Mouse (Mus musculus): ENCODE measurements around the gene Celf2. TPM values are rescaled to one million over a fixed set of nuclear protein-coding genes. Genes with fewer than 3 reads are reported as not detected.

Celf2 gene
- polyA plus RNA-seq, 1 experiment from 2014 or later, result 60.7 TPM

- no peak for ATAC-seq (ENCODE audit: insufficient number of reproducible peaks, low FRiP score, low TSS enrichment, low read depth)
- H3K36me3 ChIP-seq, result no peaks in the 10 kb centered on the region
- H3K9me3 ChIP-seq, result no peaks in the 10 kb centered on the region
- WGBS, result 94% methylated on average over 1 of the region's 1 CpGs
- H3K9ac ChIP-seq, result no peak overlapping the region
- no peaks in the 10 kb centered on the region for H3K4me1 ChIP-seq
- H3K27me3 ChIP-seq, result no peaks in the 10 kb centered on the region
- no peak overlapping the region for H3K27ac ChIP-seq
- no peak overlapping the region for H3K4me2 ChIP-seq
- no peak overlapping the region for H3K4me3 ChIP-seq
These were observed 131.5 kb downstream of the Celf2 start for GRCm38 (mm10) chr2:7377878-7378277.

- no peak for ATAC-seq (ENCODE audit: insufficient number of reproducible peaks, low FRiP score, low TSS enrichment, low read depth)
- Histone ChIP-seq H3K27ac (no peak overlapping the region), H3K9ac (no peak overlapping the region), H3K36me3 (no peaks in the 10 kb centered on the region), H3K4me2 (no peak overlapping the region), H3K27me3 (no peaks in the 10 kb centered on the region), H3K9me3 (no peaks in the 10 kb centered on the region), H3K4me1 (no peaks in the 10 kb centered on the region), H3K4me3 (no peak overlapping the region)
- WGBS, result 76% methylated on average over 4 of the region's 4 CpGs
These were observed 141.6 kb downstream of the Celf2 start for GRCm38 (mm10) chr2:7367738-7368137.

- H3K9ac ChIP-seq, result no peak overlapping the region
- no peaks in the 10 kb centered on the region for H3K36me3 ChIP-seq
- H3K4me2 ChIP-seq, result no peak overlapping the region
- H3K9me3 ChIP-seq, result no peaks in the 10 kb centered on the region
- H3K4me3 ChIP-seq, result no peak overlapping the region
- H3K27ac ChIP-seq, result no peak overlapping the region
- ATAC-seq (ENCODE audit: insufficient number of reproducible peaks, low FRiP score, low TSS enrichment, low read depth), result no peak
- 65% methylated on average over 5 of the region's 5 CpGs for WGBS
- H3K4me1 ChIP-seq, result no peaks in the 10 kb centered on the region
- no peaks in the 10 kb centered on the region for H3K27me3 ChIP-seq
These were observed 149.8 kb downstream of the Celf2 start for GRCm38 (mm10) chr2:7359557-7359956.

- H3K4me3 ChIP-seq, result no peak overlapping the region
- no peaks in the 10 kb centered on the region for H3K9me3 ChIP-seq
- no peak overlapping the region for H3K9ac ChIP-seq
- H3K4me1 ChIP-seq, result no peaks in the 10 kb centered on the region
- H3K27me3 ChIP-seq, result no peaks in the 10 kb centered on the region
- no peak for ATAC-seq (ENCODE audit: insufficient number of reproducible peaks, low FRiP score, low TSS enrichment, low read depth)
- H3K4me2 ChIP-seq, result no peak overlapping the region
- WGBS, result 91% methylated on average over 3 of the region's 3 CpGs
- H3K27ac ChIP-seq, result no peak overlapping the region
- no peaks in the 10 kb centered on the region for H3K36me3 ChIP-seq
These were observed 150.5 kb downstream of the Celf2 start for GRCm38 (mm10) chr2:7358816-7359215.

- no peak overlapping the region for H3K4me2 ChIP-seq
- no peak overlapping the region for H3K9ac ChIP-seq
- ATAC-seq (ENCODE audit: insufficient number of reproducible peaks, low FRiP score, low TSS enrichment, low read depth), result no peak
- 71% methylated on average over 5 of the region's 5 CpGs for WGBS
- no peaks in the 10 kb centered on the region for H3K4me1 ChIP-seq
- no peaks in the 10 kb centered on the region for H3K9me3 ChIP-seq
- H3K4me3 ChIP-seq, result no peak overlapping the region
- no peaks in the 10 kb centered on the region for H3K27me3 ChIP-seq
- no peaks in the 10 kb centered on the region for H3K36me3 ChIP-seq
- H3K27ac ChIP-seq, result no peak overlapping the region
These were observed 158.1 kb downstream of the Celf2 start for GRCm38 (mm10) chr2:7351234-7351633.

- H3K27ac ChIP-seq, result no peak overlapping the region
- ATAC-seq (ENCODE audit: insufficient number of reproducible peaks, low FRiP score, low TSS enrichment, low read depth), result no peak
- no peak overlapping the region for H3K4me2 ChIP-seq
- no peak overlapping the region for H3K4me3 ChIP-seq
- no peaks in the 10 kb centered on the region for H3K27me3 ChIP-seq
- no peaks in the 10 kb centered on the region for H3K9me3 ChIP-seq
- WGBS, result 58% methylated on average over 4 of the region's 4 CpGs
- no peaks in the 10 kb centered on the region for H3K36me3 ChIP-seq
- no peaks in the 10 kb centered on the region for H3K4me1 ChIP-seq
- no peak overlapping the region for H3K9ac ChIP-seq
These were observed 162.5 kb downstream of the Celf2 start for GRCm38 (mm10) chr2:7346703-7347461.

- Histone ChIP-seq H3K27me3 (no peaks in the 10 kb centered on the region), H3K9ac (no peak overlapping the region), H3K4me1 (no peaks in the 10 kb centered on the region), H3K4me2 (no peak overlapping the region), H3K9me3 (no peaks in the 10 kb centered on the region), H3K36me3 (no peaks in the 10 kb centered on the region), H3K4me3 (no peak overlapping the region), H3K27ac (no peak overlapping the region)
- WGBS, result 83% methylated on average over 2 of the region's 2 CpGs
- no peak for ATAC-seq (ENCODE audit: insufficient number of reproducible peaks, low FRiP score, low TSS enrichment, low read depth)
These were observed 164.4 kb downstream of the Celf2 start for GRCm38 (mm10) chr2:7344951-7345350.

GRCm38 (mm10) chr2:7342911-7343478 is 166.4 kb downstream of the Celf2 start:
- ATAC-seq (ENCODE audit: insufficient number of reproducible peaks, low FRiP score, low TSS enrichment, low read depth), result no peak
- Histone ChIP-seq H3K4me1 (no peaks in the 10 kb centered on the region), H3K4me3 (no peak overlapping the region), H3K9me3 (no peaks in the 10 kb centered on the region), H3K36me3 (no peaks in the 10 kb centered on the region), H3K9ac (no peak overlapping the region), H3K27me3 (no peaks in the 10 kb centered on the region), H3K27ac (no peak overlapping the region), H3K4me2 (no peak overlapping the region)
- WGBS, result 64% methylated on average over 8 of the region's 8 CpGs

GRCm38 (mm10) chr2:7334846-7335245 is 174.5 kb downstream of the Celf2 start:
- no peak overlapping the region for H3K9ac ChIP-seq
- H3K27me3 ChIP-seq, result no peaks in the 10 kb centered on the region
- no peak overlapping the region for H3K27ac ChIP-seq
- H3K4me2 ChIP-seq, result no peak overlapping the region
- 50% methylated on average over 2 of the region's 2 CpGs for WGBS
- H3K9me3 ChIP-seq, result no peaks in the 10 kb centered on the region
- H3K4me3 ChIP-seq, result no peak overlapping the region
- ATAC-seq (ENCODE audit: insufficient number of reproducible peaks, low FRiP score, low TSS enrichment, low read depth), result no peak
- H3K4me1 ChIP-seq, result no peaks in the 10 kb centered on the region
- no peaks in the 10 kb centered on the region for H3K36me3 ChIP-seq

GRCm38 (mm10) chr2:7328018-7328899 is 181.1 kb downstream of the Celf2 start:
- H3K4me3 ChIP-seq, result no peak overlapping the region
- no peak for ATAC-seq (ENCODE audit: insufficient number of reproducible peaks, low FRiP score, low TSS enrichment, low read depth)
- WGBS, result 68% methylated on average over 8 of the region's 8 CpGs

GRCm38 (mm10) chr2:7319760-7320159 is 189.6 kb downstream of the Celf2 start:
- Histone ChIP-seq H3K4me3 (no peak overlapping the region), H3K4me1 (no peaks in the 10 kb centered on the region), H3K4me2 (no peak overlapping the region), H3K27me3 (no peaks in the 10 kb centered on the region), H3K9me3 (no peaks in the 10 kb centered on the region), H3K36me3 (no peaks in the 10 kb centered on the region), H3K9ac (no peak overlapping the region), H3K27ac (no peak overlapping the region)
- ATAC-seq (ENCODE audit: insufficient number of reproducible peaks, low FRiP score, low TSS enrichment, low read depth), result no peak
- WGBS, result 79% methylated on average over 3 of the region's 3 CpGs

More at GRCm38 (mm10) chr2:7328018-7328899, 181.1 kb downstream of the Celf2 start:
- H3K27me3 ChIP-seq, result no peaks in the 10 kb centered on the region
- H3K27ac ChIP-seq, result no peak overlapping the region
- H3K4me2 ChIP-seq, result no peak overlapping the region
- no peak overlapping the region for H3K9ac ChIP-seq
- H3K4me1 ChIP-seq, result no peaks in the 10 kb centered on the region
- no peaks in the 10 kb centered on the region for H3K36me3 ChIP-seq
- no peaks in the 10 kb centered on the region for H3K9me3 ChIP-seq

- H3K4me3 ChIP-seq, result no peak overlapping the region
- no peaks in the 10 kb centered on the region for H3K4me1 ChIP-seq
- H3K9me3 ChIP-seq, result no peaks in the 10 kb centered on the region
- WGBS, result 83% methylated on average over 3 of the region's 3 CpGs
- H3K9ac ChIP-seq, result no peak overlapping the region
- no peak overlapping the region for H3K4me2 ChIP-seq
- no peak for ATAC-seq (ENCODE audit: insufficient number of reproducible peaks, low FRiP score, low TSS enrichment, low read depth)
- no peak overlapping the region for H3K27ac ChIP-seq
- no peaks in the 10 kb centered on the region for H3K36me3 ChIP-seq
- no peaks in the 10 kb centered on the region for H3K27me3 ChIP-seq
These were observed 197.6 kb downstream of the Celf2 start for GRCm38 (mm10) chr2:7311776-7312175.
